Mouse (Mus musculus) heart, postnatal 0 days (tissue): ENCODE measurements at regions not wholly inside any gene's neighbourhood (a gene's known extent, or its start where the extent isn't known, plus 50 kb on each side); places are given as distances from the start of the nearest gene placed in this dataset.

ENCODE experiments used
- ATAC-seq: fragments of 200-750 bp; cut with Nextera tagmentation; 2 replicates; pipeline ENCODE4 v1.8.0; 2017; ENCODE audit warnings: low read depth, moderate number of reproducible peaks, moderate library complexity; ENCODE audit not compliant: insufficient read depth
- DNase-seq: peaks from one replicate; pipeline ENCODE4 v3.0.0-alpha.2; 2016; ENCODE audit warnings: low spot score
- H3K27ac ChIP-seq: fragments of 300-500 bp; sonication (generic); 2 replicates; pipeline ENCODE4 v1.5.1; 2014; ENCODE audit warnings: low read depth, mild to moderate bottlenecking
- H3K27me3 ChIP-seq: fragments of 300-500 bp; sonication (generic); 2 replicates; pipeline ENCODE4 v1.6.1; 2014; ENCODE audit warnings: low read length, mixed read lengths; ENCODE audit not compliant: control insufficient read depth, insufficient read depth
- H3K36me3 ChIP-seq: fragments of 300-500 bp; sonication (generic); replicated peaks from 2 replicates; pipeline ENCODE4 v1.6.1; 2014; ENCODE audit warnings: low read length, mixed read lengths; ENCODE audit not compliant: control insufficient read depth, insufficient read depth
- H3K4me1 ChIP-seq: fragments of 300-500 bp; sonication (generic); 2 replicates; pipeline ENCODE4 v1.6.1; 2014; ENCODE audit warnings: antibody characterized with exemption; ENCODE audit not compliant: control insufficient read depth, insufficient read depth
- H3K4me2 ChIP-seq: fragments of 300-500 bp; sonication (generic); 2 replicates; pipeline ENCODE4 v1.6.1; 2014; ENCODE audit warnings: low read depth, mild to moderate bottlenecking, low read length, moderate library complexity
- H3K4me3 ChIP-seq: fragments of 300-500 bp; sonication (generic); 2 replicates; pipeline ENCODE4 v1.5.1; 2014; ENCODE audit warnings: low read depth, low read length
- H3K9ac ChIP-seq: fragments of 300-500 bp; sonication (generic); replicated peaks from 2 replicates; pipeline ENCODE4 v1.6.1; 2014; ENCODE audit warnings: low read depth, low read length, mixed read lengths
- H3K9me3 ChIP-seq: fragments of 300-500 bp; sonication (generic); replicated peaks from 2 replicates; pipeline ENCODE4 v1.6.1; 2016; ENCODE audit warnings: low read length; ENCODE audit not compliant: control insufficient read depth
- CTCF ChIP-seq: IDR thresholded peaks from 2 replicates; pipeline ENCODE4 v1.5.1; 2016; ENCODE audit warnings: antibody characterized with exemption, control low read depth, low read depth
- EP300 ChIP-seq: IDR thresholded peaks from 2 replicates; pipeline ENCODE4 v1.6.1; 2016; ENCODE audit warnings: antibody characterized with exemption, low read depth
- WGBS: fragments of 180-500 bp; shearing (Covaris S2); extraction: QIAGEN DNeasy Blood & Tissue Kit; methylation state at CpG from one replicate; pipeline ENCODE4 v1.1.7; 2014; 5-methylcytosine and 5-hydroxymethylcytosine counted together

DNA sequence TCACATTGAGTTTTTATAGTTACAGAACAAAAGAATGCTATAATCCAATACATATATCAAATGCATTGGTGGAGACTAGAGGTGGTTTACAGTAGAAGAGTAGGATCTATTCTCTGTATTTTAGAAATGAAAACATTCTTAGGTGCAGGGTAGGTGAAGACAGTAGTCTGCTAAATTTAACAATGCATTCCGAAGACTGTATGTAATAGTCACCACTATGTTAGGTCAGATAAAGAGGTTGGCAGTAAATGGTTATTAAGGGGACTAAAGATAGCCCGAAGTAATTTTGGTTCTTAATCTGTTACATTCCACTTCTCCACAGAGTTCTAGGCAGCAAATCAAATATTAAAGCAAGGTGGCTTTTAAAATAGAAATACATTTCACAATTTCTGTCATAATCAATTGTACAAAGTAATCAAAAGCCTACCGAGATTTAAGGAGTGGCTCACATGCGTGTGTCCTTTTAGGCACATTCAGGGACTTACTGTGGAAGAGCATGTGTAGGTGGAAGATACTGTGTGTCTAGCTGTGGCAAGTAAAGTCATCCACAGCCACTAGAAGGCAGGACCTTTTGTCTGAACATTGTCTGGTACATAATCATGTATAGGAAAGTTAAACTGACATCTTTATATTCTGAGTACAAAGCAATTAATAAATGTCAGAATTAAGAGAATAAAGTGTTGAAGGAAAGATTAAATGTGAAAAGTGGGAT is 288.4 kb downstream of the Btg1 start:
- 37% methylated on average over 4 of the region's 4 CpGs for WGBS
- TF ChIP-seq EP300 (no peak), CTCF (0 out of 2 replicates have a peak, but pooled peaks have one; percentile 9)
- Histone ChIP-seq H3K4me1 (peaks cover 12% of the 10 kb centered on the region), H3K4me2 (no peak overlapping the region), H3K36me3 (no peaks in the 10 kb centered on the region), H3K9me3 (no peaks in the 10 kb centered on the region), H3K27me3 (no peaks in the 10 kb centered on the region), H3K9ac (no peak overlapping the region), H3K4me3 (no peak overlapping the region), H3K27ac (peak overlapping the region; percentile 75)
- peak; percentile 79 for ATAC-seq
- peak; percentile 38 for DNase-seq

DNA sequence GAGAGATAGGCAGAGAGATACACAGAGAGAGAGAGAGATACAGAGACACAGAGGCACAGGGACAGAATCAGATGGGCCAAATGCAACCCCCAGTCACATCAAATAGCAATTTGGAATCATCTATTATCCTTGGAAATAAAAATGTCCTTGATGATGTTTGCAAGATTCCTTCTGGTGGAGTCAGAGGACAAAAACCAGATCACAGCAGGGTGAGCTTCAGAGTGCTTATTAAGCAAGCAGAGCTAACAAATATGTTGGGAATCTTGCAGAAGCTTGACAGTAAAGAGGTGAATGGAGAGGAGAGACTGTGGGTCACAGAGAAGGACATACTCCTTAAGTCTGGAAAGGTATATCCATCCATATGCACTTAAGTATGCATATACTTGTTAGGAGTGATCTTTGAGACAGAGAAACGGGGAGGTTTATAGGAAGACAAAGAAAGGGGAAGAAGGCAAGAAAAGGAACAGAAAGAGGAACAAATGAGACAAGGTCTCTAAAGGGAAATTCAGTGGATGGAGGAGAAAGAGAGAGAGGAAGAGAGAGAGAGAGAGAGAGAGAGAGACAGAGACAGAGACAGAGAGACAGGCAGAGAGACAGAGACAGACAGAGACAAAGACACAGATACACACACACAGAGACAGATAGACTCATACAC is 293.0 kb downstream of the Btg1 start:
- H3K27ac ChIP-seq = no peak overlapping the region
- DNase-seq = no peak
- ATAC-seq = no peak
- H3K36me3 ChIP-seq = no peaks in the 10 kb centered on the region
- no peak overlapping the region for H3K9ac ChIP-seq
- H3K4me3 ChIP-seq = no peak overlapping the region
- H3K9me3 ChIP-seq = peaks cover 9% of the 10 kb centered on the region
- 64% methylated on average over 1 of the region's 1 CpGs for WGBS
- TF ChIP-seq CTCF = no peak
- TF ChIP-seq EP300 = no peak
- H3K4me2 ChIP-seq = no peak overlapping the region
- no peaks in the 10 kb centered on the region for H3K27me3 ChIP-seq
- H3K4me1 ChIP-seq = peaks cover 8% of the 10 kb centered on the region

GRCm38 (mm10) chr10:96921181-96921580 is 304.4 kb downstream of the Btg1 start:
- WGBS = 17% methylated on average over 1 of the region's 1 CpGs
- peaks cover 10% of the 10 kb centered on the region for H3K9me3 ChIP-seq
- H3K36me3 ChIP-seq = no peaks in the 10 kb centered on the region
- no peak for ATAC-seq
- no peaks in the 10 kb centered on the region for H3K27me3 ChIP-seq
- H3K4me1 ChIP-seq = no peaks in the 10 kb centered on the region
- TF ChIP-seq CTCF (no peak), EP300 (no peak)
- DNase-seq = no peak
- no peak overlapping the region for H3K4me2 ChIP-seq
- no peak overlapping the region for H3K9ac ChIP-seq
- no peak overlapping the region for H3K27ac ChIP-seq
- no peak overlapping the region for H3K4me3 ChIP-seq

- no peak for TF ChIP-seq CTCF
- TF ChIP-seq EP300 = no peak
- DNase-seq (no peak), ATAC-seq (no peak)
- Histone ChIP-seq H3K4me2 (no peak overlapping the region), H3K4me1 (no peaks in the 10 kb centered on the region), H3K4me3 (no peak overlapping the region), H3K27me3 (no peaks in the 10 kb centered on the region), H3K36me3 (no peaks in the 10 kb centered on the region), H3K9ac (no peak overlapping the region), H3K9me3 (no peaks in the 10 kb centered on the region), H3K27ac (no peak overlapping the region)
- WGBS = 81% methylated on average over 2 of the region's 2 CpGs
These were observed 307.5 kb downstream of the Btg1 start for GRCm38 (mm10) chr10:96924266-96924672.

DNA sequence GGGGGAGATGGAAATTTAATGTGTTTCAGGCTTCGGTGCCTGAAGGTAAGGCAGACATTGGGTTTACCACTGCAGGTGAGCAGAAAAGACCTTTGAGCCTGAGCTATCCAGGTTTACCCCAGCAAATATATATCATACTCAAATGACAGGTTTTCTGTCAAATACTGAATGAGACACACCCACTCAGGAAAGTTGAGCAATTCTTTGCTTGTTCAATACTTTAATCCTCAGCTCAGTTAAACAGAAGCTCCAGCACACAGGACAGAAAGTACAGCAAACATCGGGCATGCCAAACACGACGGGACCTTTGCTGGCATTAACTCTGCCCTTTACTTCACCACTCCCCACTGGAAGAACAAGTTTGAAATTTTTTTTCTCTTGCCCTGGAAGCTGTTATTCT is 307.9 kb downstream of the Btg1 start:
- Histone ChIP-seq H3K4me1 (no peaks in the 10 kb centered on the region), H3K4me3 (no peak overlapping the region), H3K9me3 (no peaks in the 10 kb centered on the region), H3K36me3 (no peaks in the 10 kb centered on the region), H3K27me3 (no peaks in the 10 kb centered on the region), H3K4me2 (no peak overlapping the region), H3K9ac (no peak overlapping the region), H3K27ac (no peak overlapping the region)
- TF ChIP-seq CTCF = no peak
- TF ChIP-seq EP300 = no peak
- ATAC-seq (no peak), DNase-seq (no peak)
- 93% methylated on average over 4 of the region's 4 CpGs for WGBS
